Mouse (Mus musculus): Measurements from ENCODE around the gene Cnot6. TPM values are rescaled to one million over a fixed set of nuclear protein-coding genes. Genes with fewer than 3 reads are reported as not detected.

Gene Cnot6
- total and polyA plus RNA-seq, 2 experiments from 2014 or later = 32.0 to 32.7 TPM

GRCm38 (mm10) chr11:49730275-49730948 lies 17.9 kb upstream of the Cnot6 start:
- Histone ChIP-seq H3K27me3 (ENCODE audit: insufficient read depth, low read length) (no peaks in the 10 kb centered on the region), H3K9ac (replicated peaks; ENCODE audit: low read length) (no peak overlapping the region), H3K4me3 (ENCODE audit: low read length) (no peak overlapping the region), H3K9me3 (ENCODE audit: low read length) (no peaks in the 10 kb centered on the region), H3K4me1 (ENCODE audit: insufficient read depth, low read length) (no peaks in the 10 kb centered on the region), H3K27ac (no peak overlapping the region), H3K36me3 (ENCODE audit: insufficient read depth, low read length) (no peaks in the 10 kb centered on the region), H3K4me2 (ENCODE audit: low read depth, low read length) (no peak overlapping the region)
- 84% methylated on average over 5 of the region's 5 CpGs for WGBS
- no peak for TF ChIP-seq CTCF (IDR thresholded peaks at IDR 0.05; ENCODE audit: low read depth)
- DNase-seq (ENCODE audit: low spot score) (no peak), ATAC-seq (no peak)

DNA sequence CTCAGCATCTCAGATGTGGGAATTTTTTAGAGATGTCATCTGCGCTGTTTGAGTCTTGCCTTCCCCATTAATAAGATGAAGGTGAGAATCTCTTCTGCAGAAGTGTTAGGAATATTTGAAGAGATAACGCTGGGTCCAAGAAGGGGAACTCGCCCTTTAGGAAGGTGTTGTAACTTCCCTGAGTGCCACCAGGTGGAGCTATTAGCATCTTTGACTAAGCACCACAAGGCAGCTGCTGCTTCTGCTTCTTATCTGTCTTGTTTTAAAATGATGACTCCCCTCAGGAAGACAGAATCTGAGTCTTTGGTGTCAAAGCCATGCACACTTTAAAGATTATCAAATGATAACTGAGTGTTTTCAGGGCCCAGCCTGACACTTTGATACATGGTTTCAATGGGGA lies 15.4 kb upstream of the Cnot6 start:
- Histone ChIP-seq H3K4me2 (ENCODE audit: low read depth, low read length) (no peak overlapping the region), H3K27ac (no peak overlapping the region), H3K4me3 (ENCODE audit: low read length) (no peak overlapping the region), H3K9me3 (ENCODE audit: low read length) (no peaks in the 10 kb centered on the region), H3K4me1 (ENCODE audit: insufficient read depth, low read length) (no peaks in the 10 kb centered on the region), H3K27me3 (ENCODE audit: insufficient read depth, low read length) (no peaks in the 10 kb centered on the region), H3K36me3 (ENCODE audit: insufficient read depth, low read length) (no peaks in the 10 kb centered on the region), H3K9ac (replicated peaks; ENCODE audit: low read length) (no peak overlapping the region)
- peak; percentile 88 for DNase-seq (ENCODE audit: low spot score)
- peak; percentile 91 for TF ChIP-seq CTCF (IDR thresholded peaks at IDR 0.05; ENCODE audit: low read depth)
- ATAC-seq = peak; percentile 67; the same call in 1 of the 2 replicates
- WGBS = 11% methylated on average over 3 of the region's 3 CpGs

DNA sequence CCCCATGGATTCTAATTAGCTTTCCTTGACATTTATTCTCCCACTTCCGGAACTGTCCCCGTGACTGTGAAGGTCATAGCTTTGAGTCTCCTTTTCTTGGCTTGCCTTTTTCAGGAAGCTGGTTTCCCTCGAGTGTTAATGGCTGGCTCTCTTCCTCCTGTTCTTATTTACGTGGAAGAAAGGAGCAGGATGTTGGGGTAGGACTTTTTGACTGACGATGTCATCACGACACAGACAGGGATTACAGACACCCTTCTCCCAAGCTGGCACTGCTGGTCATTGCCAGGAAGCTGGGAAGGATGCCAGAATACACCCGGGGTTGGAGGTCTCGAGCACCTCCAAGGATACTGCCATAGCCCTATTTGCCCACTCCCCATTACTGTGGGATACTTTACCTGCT lies 14.3 kb upstream of the Cnot6 start:
- ATAC-seq (no peak; the same call in 1 of the 2 replicates), DNase-seq (ENCODE audit: low spot score) (no peak)
- TF ChIP-seq CTCF (IDR thresholded peaks at IDR 0.05; ENCODE audit: low read depth) = no peak
- Histone ChIP-seq H3K9me3 (ENCODE audit: low read length) (no peaks in the 10 kb centered on the region), H3K9ac (replicated peaks; ENCODE audit: low read length) (no peak overlapping the region), H3K4me1 (ENCODE audit: insufficient read depth, low read length) (no peaks in the 10 kb centered on the region), H3K4me3 (ENCODE audit: low read length) (no peak overlapping the region), H3K4me2 (ENCODE audit: low read depth, low read length) (no peak overlapping the region), H3K36me3 (ENCODE audit: insufficient read depth, low read length) (no peaks in the 10 kb centered on the region), H3K27ac (no peak overlapping the region), H3K27me3 (ENCODE audit: insufficient read depth, low read length) (no peaks in the 10 kb centered on the region)
- WGBS = 54% methylated on average over 8 of the region's 8 CpGs

GRCm38 (mm10) chr11:49724676-49725075 lies 12.2 kb upstream of the Cnot6 start:
- Histone ChIP-seq H3K9me3 (ENCODE audit: low read length) (no peaks in the 10 kb centered on the region), H3K4me1 (ENCODE audit: insufficient read depth, low read length) (no peaks in the 10 kb centered on the region), H3K27me3 (ENCODE audit: insufficient read depth, low read length) (no peaks in the 10 kb centered on the region), H3K4me2 (ENCODE audit: low read depth, low read length) (no peak overlapping the region), H3K4me3 (ENCODE audit: low read length) (no peak overlapping the region), H3K36me3 (ENCODE audit: insufficient read depth, low read length) (no peaks in the 10 kb centered on the region), H3K9ac (replicated peaks; ENCODE audit: low read length) (no peak overlapping the region), H3K27ac (no peak overlapping the region)
- no peak for ATAC-seq
- WGBS = 78% methylated on average over 2 of the region's 2 CpGs
- TF ChIP-seq CTCF (IDR thresholded peaks at IDR 0.05; ENCODE audit: low read depth) = no peak
- no peak for DNase-seq (ENCODE audit: low spot score)

- WGBS = 34% methylated on average over 2 of the region's 2 CpGs
- peak; percentile 45; the same call in 1 of the 2 replicates for ATAC-seq
Observed at GRCm38 (mm10) chr11:49723281-49723680, 10.8 kb upstream of the Cnot6 start.

DNA sequence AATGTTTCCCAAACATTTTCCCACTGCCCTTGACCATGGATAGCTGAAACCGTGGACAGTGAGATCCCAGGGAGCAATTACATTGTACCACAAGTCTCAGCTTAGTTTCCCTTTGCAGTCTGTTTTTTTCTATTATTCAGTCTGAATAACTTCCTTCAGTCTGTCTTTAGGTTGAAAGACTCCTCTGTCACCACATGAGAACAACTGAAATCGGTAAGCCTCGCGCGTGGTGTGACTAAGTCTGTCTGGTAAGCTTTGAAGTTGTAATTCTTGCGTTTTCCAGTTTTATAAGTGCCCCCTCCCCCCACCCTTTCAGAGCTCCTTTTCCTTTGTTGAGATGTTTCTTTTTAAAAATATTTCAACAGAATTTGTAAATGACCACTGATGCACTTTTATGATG lies 10.2 kb upstream of the Cnot6 start:
- H3K4me1 ChIP-seq (ENCODE audit: insufficient read depth, low read length) = no peaks in the 10 kb centered on the region
- no peak for DNase-seq (ENCODE audit: low spot score)
- no peak overlapping the region for H3K27ac ChIP-seq
- H3K27me3 ChIP-seq (ENCODE audit: insufficient read depth, low read length) = no peaks in the 10 kb centered on the region
- H3K4me3 ChIP-seq (ENCODE audit: low read length) = no peak overlapping the region
- 80% methylated on average over 6 of the region's 6 CpGs for WGBS
- no peak for ATAC-seq
- no peaks in the 10 kb centered on the region for H3K9me3 ChIP-seq (ENCODE audit: low read length)
- no peak overlapping the region for H3K4me2 ChIP-seq (ENCODE audit: low read depth, low read length)
- H3K9ac ChIP-seq (replicated peaks; ENCODE audit: low read length) = no peak overlapping the region
- no peak for TF ChIP-seq CTCF (IDR thresholded peaks at IDR 0.05; ENCODE audit: low read depth)
- no peaks in the 10 kb centered on the region for H3K36me3 ChIP-seq (ENCODE audit: insufficient read depth, low read length)

More at GRCm38 (mm10) chr11:49723281-49723680, 10.8 kb upstream of the Cnot6 start:
- H3K9me3 ChIP-seq (ENCODE audit: low read length) = no peaks in the 10 kb centered on the region
- no peak overlapping the region for H3K4me3 ChIP-seq (ENCODE audit: low read length)
- no peak overlapping the region for H3K4me2 ChIP-seq (ENCODE audit: low read depth, low read length)
- H3K27me3 ChIP-seq (ENCODE audit: insufficient read depth, low read length) = no peaks in the 10 kb centered on the region
- no peak for TF ChIP-seq CTCF (IDR thresholded peaks at IDR 0.05; ENCODE audit: low read depth)
- no peaks in the 10 kb centered on the region for H3K4me1 ChIP-seq (ENCODE audit: insufficient read depth, low read length)
- H3K36me3 ChIP-seq (ENCODE audit: insufficient read depth, low read length) = no peaks in the 10 kb centered on the region
- DNase-seq (ENCODE audit: low spot score) = no peak
- no peak overlapping the region for H3K9ac ChIP-seq (replicated peaks; ENCODE audit: low read length)
- H3K27ac ChIP-seq = no peak overlapping the region; the same call in 1 of the 2 replicates

- no peak overlapping the region for H3K9ac ChIP-seq (replicated peaks; ENCODE audit: low read length)
- no peak overlapping the region for H3K4me2 ChIP-seq (ENCODE audit: low read depth, low read length)
- H3K27ac ChIP-seq = no peak overlapping the region
- ATAC-seq = no peak
- no peak overlapping the region for H3K4me3 ChIP-seq (ENCODE audit: low read length)
- DNase-seq (ENCODE audit: low spot score) = no peak
- H3K27me3 ChIP-seq (ENCODE audit: insufficient read depth, low read length) = no peaks in the 10 kb centered on the region
- 88% methylated on average over 1 of the region's 1 CpGs for WGBS
- no peaks in the 10 kb centered on the region for H3K36me3 ChIP-seq (ENCODE audit: insufficient read depth, low read length)
- H3K4me1 ChIP-seq (ENCODE audit: insufficient read depth, low read length) = no peaks in the 10 kb centered on the region
- no peak for TF ChIP-seq CTCF (IDR thresholded peaks at IDR 0.05; ENCODE audit: low read depth)
- H3K9me3 ChIP-seq (ENCODE audit: low read length) = no peaks in the 10 kb centered on the region
Observed at GRCm38 (mm10) chr11:49721358-49721757, 8.8 kb upstream of the Cnot6 start.
